Mouse (Mus musculus) heart, adult 11 months (tissue): ENCODE results near the gene Ckap4.
"Not testable (repeated sequence)": the region's sequence is repeated elsewhere in the genome, so short reads cannot be mapped to it uniquely, and the experiment has no call there.

Experiments
- DNase-seq: peaks from one replicate; pipeline ENCODE4 v3.0.0; 2022

Gene Ckap4

DNA sequence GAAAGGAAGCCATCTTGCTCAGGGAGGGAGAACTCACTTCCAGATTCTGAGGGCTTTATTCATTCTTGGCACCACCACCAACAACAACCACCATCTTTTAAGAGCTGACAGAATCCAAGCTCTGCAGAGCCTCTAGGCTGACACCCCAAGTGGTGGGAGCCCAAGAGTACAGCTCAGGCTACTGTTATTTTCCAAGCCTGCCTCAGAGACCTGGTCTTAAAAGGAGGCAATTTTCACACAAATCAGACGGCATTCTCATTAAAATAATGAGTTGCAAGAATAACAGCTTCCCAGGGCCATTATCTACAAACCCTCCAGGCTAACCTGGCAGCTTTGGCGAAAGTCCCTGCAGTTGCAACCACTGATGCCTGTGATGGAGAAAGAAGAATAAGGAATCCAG is 37.1 kb downstream of the Ckap4 start:
- no peak for DNase-seq

DNA sequence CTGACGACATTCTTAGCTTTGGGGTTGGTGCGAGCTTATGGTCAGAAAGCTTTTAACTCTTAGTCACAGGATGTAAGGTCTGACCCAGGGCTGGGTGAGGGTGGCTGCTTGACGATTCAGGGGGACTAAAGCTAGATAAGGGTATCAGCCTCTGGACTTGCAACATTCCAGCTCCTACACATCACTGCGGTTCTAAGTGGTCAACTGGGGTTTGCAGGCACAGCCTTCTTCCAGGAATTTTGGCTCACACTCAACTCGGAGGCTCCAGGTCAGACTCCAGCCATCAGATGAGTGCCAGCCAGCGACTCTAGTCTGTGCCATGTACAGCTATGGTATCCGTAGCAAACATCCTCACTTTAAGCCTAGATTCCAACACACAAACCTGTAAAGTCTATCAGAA is 39.4 kb downstream of the Ckap4 start:
- no peak for DNase-seq

DNA sequence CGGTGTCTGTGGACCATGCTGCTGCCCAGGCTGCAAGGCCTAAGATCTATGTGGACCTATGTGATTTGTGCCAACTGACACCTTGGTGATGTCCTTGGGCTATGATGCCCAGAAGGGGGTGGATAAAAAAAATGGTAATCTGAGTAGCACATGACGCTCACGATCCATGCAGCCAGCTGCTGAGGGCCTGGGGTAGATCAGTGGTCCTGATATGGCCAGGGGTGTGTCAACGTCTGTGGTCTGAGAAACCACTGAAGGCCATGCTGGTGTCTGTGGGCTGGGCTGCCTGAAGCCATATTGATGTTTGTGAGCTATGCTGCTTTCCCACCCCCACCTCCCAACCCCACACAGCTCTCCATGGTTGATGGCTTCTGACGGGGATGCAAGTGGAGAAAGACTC is 43.7 kb downstream of the Ckap4 start:
- no peak for DNase-seq

DNA sequence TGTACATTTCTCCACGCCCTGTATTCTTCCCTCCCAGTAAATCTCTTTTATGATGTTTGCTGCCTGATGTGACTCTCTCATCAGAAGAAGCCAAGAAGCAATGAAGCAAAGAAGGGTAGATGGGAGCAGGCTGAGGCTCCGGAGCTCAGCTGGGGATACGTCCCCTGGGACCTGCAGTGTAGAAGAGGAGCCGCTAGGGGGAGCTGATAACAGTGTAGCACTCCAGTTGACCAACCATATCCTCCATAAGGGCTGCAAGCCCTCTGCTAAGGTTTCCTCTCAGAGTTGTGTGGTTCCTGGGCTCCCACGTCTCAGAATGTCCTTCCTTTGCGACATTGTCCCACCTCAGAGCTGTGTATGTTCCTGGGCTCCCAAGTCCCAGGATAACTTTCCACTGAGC is 45.5 kb downstream of the Ckap4 start:
- peak; percentile 93 for DNase-seq

DNA sequence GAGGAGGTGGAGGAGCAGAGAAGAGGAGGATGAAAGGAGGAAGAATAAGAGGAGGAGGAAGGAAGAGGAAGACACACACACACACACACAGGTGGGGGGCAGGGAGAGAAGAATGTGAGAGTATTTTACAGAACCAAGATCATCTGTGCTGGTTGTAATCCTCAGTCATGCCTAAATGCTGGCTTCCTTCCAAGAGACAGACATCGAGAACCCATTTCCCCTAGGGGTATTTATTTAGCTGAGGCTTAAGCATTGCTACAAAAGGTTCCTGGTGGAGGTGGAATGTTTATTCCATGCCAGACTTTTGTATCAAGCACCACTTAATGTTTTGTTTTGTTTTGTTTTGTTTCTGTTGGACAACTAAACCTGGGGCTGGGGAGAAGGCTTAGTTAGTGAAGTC is 49.2 kb downstream of the Ckap4 start:
- no peak for DNase-seq

DNA sequence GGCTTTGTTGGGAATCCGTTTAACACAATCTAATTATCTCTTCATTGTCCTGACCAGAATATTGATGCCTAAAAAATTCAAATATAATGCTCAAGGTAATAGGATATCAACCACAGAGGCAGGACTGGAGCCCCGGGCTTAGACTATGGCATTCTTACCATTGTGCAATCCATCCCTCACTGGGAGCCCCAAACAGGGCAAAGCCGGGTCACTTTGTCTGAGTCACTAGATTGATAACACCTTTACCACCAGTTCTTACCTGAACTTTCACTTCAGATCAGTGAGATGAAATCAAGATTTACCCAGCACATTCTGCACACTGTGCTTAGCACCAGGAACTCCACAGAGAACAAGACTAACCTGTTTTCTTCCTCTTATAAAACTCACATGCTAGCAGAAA is 50.3 kb downstream of the Ckap4 start:
- no peak for DNase-seq

DNA sequence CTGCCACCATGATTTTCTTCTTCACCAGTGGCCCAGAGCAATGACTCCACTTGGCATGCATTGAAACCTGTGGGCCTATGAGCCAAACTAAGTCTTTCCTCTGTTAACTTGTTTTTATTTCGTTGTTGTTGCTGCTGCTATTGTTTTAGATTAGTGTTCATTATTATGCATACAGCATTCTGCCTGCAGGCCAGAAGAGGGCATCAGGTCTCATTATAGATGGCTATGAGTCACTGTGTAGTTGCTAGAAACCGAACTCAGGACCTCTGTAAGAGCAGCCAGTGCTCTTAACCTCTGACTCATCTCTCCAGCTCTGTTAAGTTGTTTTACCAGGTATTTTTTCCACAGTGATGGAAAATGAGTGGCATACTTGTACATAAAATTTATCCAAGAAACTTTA is 50.8 kb downstream of the Ckap4 start:
- no peak for DNase-seq

DNA sequence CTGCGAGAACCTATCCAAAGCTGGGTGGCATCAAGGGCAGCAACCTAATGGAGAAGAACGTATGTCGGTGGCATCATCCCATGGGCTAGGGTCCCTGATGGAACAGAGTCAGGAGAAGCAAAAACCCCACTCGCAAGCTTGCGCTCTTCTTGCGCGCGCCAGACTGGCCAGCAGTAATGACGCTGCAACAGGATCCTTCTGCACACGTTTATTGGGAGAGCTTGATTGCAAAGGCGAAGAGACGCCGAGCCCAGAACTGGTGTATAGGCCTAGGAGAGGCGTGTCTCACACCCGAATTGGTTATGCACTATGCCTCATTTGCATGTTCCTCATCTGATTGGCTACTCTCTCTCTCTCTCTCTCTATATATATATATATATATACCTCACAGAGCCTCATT is 51.4 kb downstream of the Ckap4 start:
- not testable (repeated sequence) for DNase-seq

DNA sequence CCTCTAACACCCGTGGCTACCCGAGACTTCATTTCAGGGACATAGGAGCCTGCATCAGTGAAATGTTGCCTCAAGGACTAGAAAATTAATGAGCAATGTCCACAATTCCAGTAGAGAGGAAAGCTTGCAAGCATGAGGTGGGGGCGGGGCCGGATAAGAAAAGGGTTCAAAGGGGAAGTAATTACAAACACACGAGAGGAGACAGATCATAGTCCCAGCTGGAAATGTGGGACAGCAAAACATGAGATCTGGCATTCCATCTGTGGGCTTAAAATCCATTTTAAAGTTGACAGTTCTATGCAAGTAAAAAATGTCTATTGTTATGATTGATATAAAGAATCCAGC is 52.6 kb downstream of the Ckap4 start:
- DNase-seq: no peak

DNA sequence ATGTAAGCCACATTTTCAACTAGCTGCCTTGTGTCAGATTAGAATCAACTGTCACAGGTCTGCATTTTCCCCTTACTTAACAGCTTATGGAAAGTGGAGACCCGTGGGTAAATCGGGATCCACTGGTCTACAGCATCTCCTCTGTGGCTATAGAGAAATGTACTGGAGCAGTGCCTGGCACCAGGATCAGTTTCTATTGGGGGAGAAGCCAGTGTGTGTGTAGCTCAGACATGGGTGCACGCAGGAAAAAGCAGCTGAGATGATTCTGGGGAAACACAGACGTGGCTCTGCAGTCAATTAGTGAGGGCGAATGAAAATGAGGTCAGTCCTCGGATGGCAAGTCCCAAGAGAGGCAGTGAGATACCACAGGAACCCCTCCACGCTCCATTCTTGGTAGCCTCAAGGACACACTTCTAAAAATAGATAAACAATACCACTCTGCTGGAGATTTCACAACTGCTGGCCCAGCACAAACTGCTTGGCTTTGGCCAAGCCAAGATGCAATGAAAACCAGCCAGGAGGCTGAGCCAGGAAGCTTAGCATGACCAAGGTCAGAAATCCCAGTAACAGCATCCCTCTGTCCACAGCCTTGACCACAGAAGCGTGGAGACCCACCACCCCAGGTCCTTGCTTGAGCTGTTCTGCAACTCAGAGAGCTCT is 53.1 kb downstream of the Ckap4 start:
- peak; percentile 95 for DNase-seq

DNA sequence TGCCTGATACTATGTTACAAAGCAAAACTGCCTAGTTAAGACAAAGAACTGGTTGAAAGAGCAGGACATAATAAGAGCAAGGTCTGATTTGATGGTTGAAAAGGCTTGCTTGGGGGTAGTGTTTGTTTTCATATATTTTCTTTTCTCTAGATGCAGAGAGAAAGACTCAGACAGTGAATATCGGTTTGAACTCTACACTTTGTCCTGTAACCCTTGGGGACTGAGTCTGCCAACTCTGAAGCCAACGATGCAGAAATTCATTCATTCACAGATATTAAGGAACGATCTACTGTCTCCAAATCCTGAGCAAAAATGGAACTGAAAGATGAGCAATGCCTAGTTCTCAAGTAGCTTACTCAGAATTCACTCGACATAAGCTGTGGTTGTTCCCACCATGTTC is 53.7 kb downstream of the Ckap4 start:
- no peak for DNase-seq

DNA sequence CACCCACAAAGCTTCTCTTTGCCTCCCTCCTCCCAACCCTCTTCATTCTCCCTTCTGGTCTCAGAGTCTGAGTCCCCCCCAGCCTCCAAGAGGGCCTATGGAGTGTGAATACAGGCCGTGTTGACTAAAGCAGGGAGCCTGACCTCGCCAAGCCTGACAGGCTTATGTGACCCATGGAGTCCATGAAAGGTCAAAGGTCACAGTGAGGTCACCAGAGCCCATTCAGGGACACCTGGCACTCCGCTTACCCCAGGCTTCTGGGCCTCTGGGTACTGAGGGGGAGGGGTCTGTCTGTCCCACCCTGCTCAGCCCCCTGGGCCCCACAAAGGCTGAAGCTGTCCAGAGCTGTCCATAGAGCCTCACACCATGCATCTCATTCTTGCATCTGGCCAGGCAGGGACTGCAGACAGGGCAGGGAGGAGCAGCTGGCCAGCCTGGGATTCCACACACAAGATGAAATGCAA is 56.2 kb downstream of the Ckap4 start:
- DNase-seq: no peak

DNA sequence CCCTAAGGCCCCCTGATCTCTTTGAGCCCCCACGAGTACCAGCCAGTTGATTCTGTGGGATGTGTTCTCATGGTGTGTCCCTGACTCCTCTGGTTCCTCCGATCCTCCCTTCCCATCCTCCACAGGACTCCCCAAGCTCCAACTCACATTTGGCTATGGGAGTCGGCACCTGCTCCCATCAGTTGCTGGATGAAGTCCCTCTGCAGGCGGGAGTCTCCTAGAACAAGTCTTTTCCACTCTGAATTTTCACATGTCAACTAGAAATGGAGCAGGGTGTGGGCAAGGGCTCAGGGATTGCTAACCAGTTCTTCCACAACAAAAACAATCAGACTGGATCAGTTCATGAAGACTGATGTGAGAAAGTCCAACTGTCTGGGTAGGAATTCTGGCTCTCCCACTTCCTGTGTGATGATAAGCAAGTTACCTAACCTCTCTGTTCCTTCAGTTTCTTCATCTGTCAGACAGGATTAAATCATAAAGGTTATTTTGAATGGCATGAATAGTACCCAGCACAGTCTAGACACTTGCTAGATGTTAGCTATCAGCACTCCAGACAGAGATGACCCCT is 56.7 kb downstream of the Ckap4 start:
- DNase-seq: no peak
